Mouse (Mus musculus) kidney, adult 10 weeks (tissue): Measurements from ENCODE around the gene Rasgrp3. TPM values are rescaled to one million over a fixed set of nuclear protein-coding genes. Genes with fewer than 3 reads are reported as not detected.

Source experiments
- polyA plus RNA-seq: library from polyadenylated mRNA; stranded (reverse); fragments of 350-450 nt; fragmentation: Illumina TruSeq; extraction: RNeasy Lipid Tissue Mini Kit (QIAGEN cat#74804); gene quantifications from one replicate; pipeline ENCODE4 v1.2.3, GENCODE M21; 2014; ENCODE audit warnings: low read depth, low replicate concordance

Rasgrp3 gene
- 24.4 TPM for polyA plus RNA-seq

DNA sequence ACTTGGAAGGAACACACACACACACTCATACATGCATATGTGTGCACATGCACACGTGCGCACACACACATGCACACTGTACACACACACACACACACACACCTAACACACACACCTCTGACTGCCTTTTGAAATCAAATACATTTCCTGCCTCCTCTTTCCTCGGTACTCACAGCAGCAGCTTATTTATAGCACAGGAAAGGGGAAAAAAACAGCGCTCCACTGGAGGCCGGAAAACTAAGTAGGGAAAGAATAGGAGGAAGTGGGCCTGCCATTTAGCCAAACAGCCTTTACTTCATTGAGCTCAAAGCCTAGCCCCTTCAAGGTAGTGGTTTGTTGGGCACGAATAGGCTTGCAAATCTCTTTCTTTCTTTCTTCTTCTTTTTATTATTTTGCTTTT is at the start of gene Rasgrp3:
Rasgrp3 (plus strand) TSS at position 298 of the 400 bp plus-strand sequence.

DNA sequence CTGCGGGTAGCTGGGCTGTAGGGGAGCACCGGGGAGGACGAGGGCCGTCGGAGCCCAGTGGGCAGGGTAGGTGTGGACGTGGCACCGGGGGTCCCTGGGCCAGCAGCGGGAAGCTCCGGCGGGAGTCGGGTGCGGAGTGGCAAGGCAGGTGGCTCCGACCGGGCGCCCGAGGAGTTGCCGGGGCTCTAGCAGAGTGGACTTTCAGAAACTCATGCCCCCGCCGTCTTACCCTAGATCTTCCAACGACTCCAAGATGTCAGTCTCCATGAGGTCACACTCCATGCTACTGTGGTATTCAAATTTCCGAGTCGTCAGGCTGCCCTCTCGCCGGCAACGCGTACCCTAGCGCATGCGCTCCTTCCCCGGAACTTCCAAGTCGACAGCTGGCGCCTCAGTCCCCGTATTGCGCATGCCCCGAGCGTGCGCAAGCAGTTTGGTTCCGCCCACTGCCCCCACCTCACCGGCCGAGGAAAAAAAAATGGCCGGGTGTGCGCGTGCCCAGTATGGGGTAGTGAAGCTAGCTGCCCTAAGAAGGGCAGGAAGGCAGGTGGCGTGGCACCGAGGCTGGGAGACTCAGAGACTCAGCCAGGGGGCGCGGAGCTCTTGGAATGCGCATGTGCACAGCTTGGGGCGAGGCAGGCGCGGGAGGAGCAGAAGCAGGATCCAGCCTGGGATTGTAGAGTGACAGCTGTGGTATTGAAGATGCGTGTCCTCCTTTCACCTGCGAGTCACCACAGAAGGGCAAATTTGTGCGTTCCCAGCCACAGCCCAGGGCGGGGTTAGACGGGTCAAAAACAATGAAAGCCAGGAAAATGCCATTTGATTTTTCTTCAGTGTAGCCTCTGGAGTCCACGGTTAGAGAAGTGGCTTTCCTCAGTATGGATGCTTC is 116.1 kb downstream of the Rasgrp3 start, which contains the start of gene Fam98a:
Fam98a (minus strand) TSS at position 435 of the 889 bp plus-strand sequence.

Other genes starting within 250 kb of the Rasgrp3 start
- gene Fam98a, start 116.0 kb downstream of the Rasgrp3 start, polyA plus RNA-seq = 67.6 TPM